Mouse (Mus musculus): ENCODE measurements at regions not wholly inside any gene's neighbourhood (a gene's known extent, or its start where the extent isn't known, plus 50 kb on each side); places are given as distances from the start of the nearest gene placed in this dataset.

DNA sequence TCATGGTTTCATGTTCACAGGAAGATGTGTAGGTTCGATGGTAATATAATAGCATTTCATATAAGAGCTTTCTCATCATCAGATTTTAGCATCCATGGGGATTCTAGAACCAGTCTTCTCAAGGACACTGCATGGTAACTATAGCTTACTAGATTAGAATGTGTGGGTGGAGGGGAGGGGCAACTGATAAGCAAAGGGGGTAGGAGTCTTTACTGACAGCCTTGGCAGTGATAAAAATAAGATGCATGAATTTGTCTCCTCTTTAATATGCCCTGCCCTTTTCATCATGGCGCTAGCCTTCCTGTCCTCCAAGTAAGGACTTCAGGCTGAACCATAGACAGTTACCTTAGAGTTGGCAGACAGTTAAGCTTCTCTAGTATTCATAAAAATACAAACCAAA is 69.6 kb upstream of the Slc22a23 start:
- TF ChIP-seq TAL1 (IDR thresholded peaks at IDR 0.05; ENCODE audit: low read length) (no peak), GATA1 (IDR thresholded peaks at IDR 0.05; ENCODE audit: low read length) (no peak)
